Mouse (Mus musculus) CH12.LX (cell line): ENCODE data around the gene Fhl2. TPM values are rescaled to one million over a fixed set of nuclear protein-coding genes. Genes with fewer than 3 reads are reported as not detected.

Experiments
- DNase-seq: peaks from one replicate; pipeline ENCODE4 v3.0.0-alpha.2; 2013; ENCODE audit errors: extremely low read depth
- H3K27ac ChIP-seq: 2 replicates; pipeline ENCODE4 v1.5.1; 2012; ENCODE audit warnings: low read depth, mild to moderate bottlenecking, control low read depth, moderate library complexity; ENCODE audit not compliant: insufficient read depth
- H3K27me3 ChIP-seq: replicated peaks from 2 replicates; pipeline ENCODE3; 2012; ENCODE audit warnings: inconsistent platforms
- H3K36me3 ChIP-seq, 2 experiments: replicated peaks in 1 of 2; 2 replicates each; pipeline versions ENCODE3 to v1.6.1; 2012; ENCODE audit warnings: inconsistent platforms in 1 of 2, low read length in 1 of 2, mild to moderate bottlenecking in 1 of 2, mixed read lengths in 1 of 2, moderate library complexity in 1 of 2; ENCODE audit not compliant: control insufficient read depth in 1 of 2, insufficient read depth in 1 of 2
- H3K4me1 ChIP-seq, 2 experiments: 2 replicates each; pipeline ENCODE4 v1.6.1; 2012; ENCODE audit warnings: inconsistent platforms in 1 of 2, moderate library complexity in 1 of 2; ENCODE audit not compliant: insufficient read depth in 2 of 2, control insufficient read depth in 1 of 2
- H3K4me2 ChIP-seq: 2 replicates; pipeline ENCODE4 v1.6.1; 2012; ENCODE audit warnings: low read depth, mild to moderate bottlenecking, control low read depth; ENCODE audit not compliant: poor library complexity, insufficient read depth, severe bottlenecking
- H3K4me3 ChIP-seq, 3 experiments: fragments of 150-350 bp in 1 of 3; sonication (generic) in 1 of 3; replicated peaks in 1 of 3; 2 replicates each; pipeline versions ENCODE3 to v1.5.1; 2011 to 2012; ENCODE audit warnings: low read depth in 2 of 3, low read length in 2 of 3, mild to moderate bottlenecking in 2 of 3, moderate library complexity in 2 of 3, control low read depth in 1 of 3, improper control_type of control experiment in 1 of 3, inconsistent platforms in 1 of 3, mixed read lengths in 1 of 3; ENCODE audit not compliant: poor library complexity in 1 of 3
- H3K79me2 ChIP-seq: replicated peaks from 2 replicates; pipeline ENCODE4 v1.6.1; 2012; ENCODE audit warnings: mild to moderate bottlenecking, moderate library complexity; ENCODE audit not compliant: control insufficient read depth, poor library complexity, insufficient read depth, severe bottlenecking; ENCODE audit errors: extremely low read depth
- H3K9ac ChIP-seq: 2 replicates; pipeline ENCODE4 v1.6.1; 2012; ENCODE audit warnings: low read depth, mild to moderate bottlenecking, control low read depth, moderate library complexity; ENCODE audit not compliant: insufficient read depth
- H3K9me3 ChIP-seq: replicated peaks from 2 replicates; pipeline ENCODE3; 2012; ENCODE audit warnings: low read length, inconsistent platforms, mixed read lengths
- BHLHE40 ChIP-seq: IDR thresholded peaks from 2 replicates; pipeline ENCODE4 v1.6.1; 2011; ENCODE audit warnings: mild to moderate bottlenecking, low read depth, low read length, improper control_type of control experiment
- CHD2 ChIP-seq: IDR thresholded peaks from 2 replicates; pipeline ENCODE4 v1.6.1; 2011; ENCODE audit warnings: low read length, improper control_type of control experiment
- E2F4 ChIP-seq: IDR thresholded peaks from 2 replicates; pipeline ENCODE4 v1.6.1; 2011; ENCODE audit warnings: low read depth, low read length, improper control_type of control experiment; ENCODE audit not compliant: insufficient replicate concordance
- ELF1 ChIP-seq: IDR thresholded peaks from 2 replicates; pipeline ENCODE4 v1.6.1; 2014; ENCODE audit warnings: low read depth, mild to moderate bottlenecking, inconsistent platforms, low read length, improper control_type of control experiment
- ETS1 ChIP-seq: conservative IDR thresholded peaks from 2 replicates; pipeline ENCODE4 v1.6.1; 2012; ENCODE audit warnings: low read depth, mild to moderate bottlenecking, inconsistent platforms, low read length, improper control_type of control experiment, moderate library complexity
- GABPA ChIP-seq: IDR thresholded peaks from 2 replicates; pipeline ENCODE4 v1.6.1; 2012; ENCODE audit warnings: low read depth, low read length, improper control_type of control experiment, inconsistent platforms; ENCODE audit not compliant: insufficient replicate concordance
- HCFC1 ChIP-seq: IDR thresholded peaks from 2 replicates; pipeline ENCODE4 v1.6.1; 2012; ENCODE audit warnings: low read depth, mild to moderate bottlenecking, inconsistent platforms, low read length, improper control_type of control experiment
- IRF4 ChIP-seq: IDR thresholded peaks from 2 replicates; pipeline ENCODE4 v1.6.1; 2014; ENCODE audit warnings: low read depth, mild to moderate bottlenecking, inconsistent platforms, low read length, improper control_type of control experiment
- JUND ChIP-seq: conservative IDR thresholded peaks from 2 replicates; pipeline ENCODE4 v1.6.1; 2011; ENCODE audit warnings: low read depth, low read length, improper control_type of control experiment
- KAT2A ChIP-seq: IDR thresholded peaks from 2 replicates; pipeline ENCODE4 v1.6.1; 2012; ENCODE audit warnings: low read length, improper control_type of control experiment, inconsistent platforms; ENCODE audit not compliant: insufficient replicate concordance
- MAFK ChIP-seq: IDR thresholded peaks from 2 replicates; pipeline ENCODE4 v1.6.1; 2011; ENCODE audit warnings: low read length, improper control_type of control experiment; ENCODE audit not compliant: insufficient replicate concordance
- MAX ChIP-seq: IDR thresholded peaks from 2 replicates; pipeline ENCODE4 v1.6.1; 2011; ENCODE audit warnings: low read length, improper control_type of control experiment
- MEF2A ChIP-seq: IDR thresholded peaks from 2 replicates; pipeline ENCODE4 v1.6.1; 2014; ENCODE audit warnings: low read depth, mild to moderate bottlenecking, inconsistent platforms, low read length, improper control_type of control experiment, borderline replicate concordance
- MYC ChIP-seq: IDR thresholded peaks from 2 replicates; pipeline ENCODE4 v1.6.1; 2011; ENCODE audit warnings: low read depth, mild to moderate bottlenecking, improper control_type of control experiment, low read length
- NELFE ChIP-seq: IDR thresholded peaks from 2 replicates; pipeline ENCODE4 v1.6.1; 2011; ENCODE audit warnings: low read depth, low read length, improper control_type of control experiment
- NRF1 ChIP-seq: IDR thresholded peaks from 2 replicates; pipeline ENCODE4 v1.6.1; 2014; ENCODE audit warnings: low read depth, mild to moderate bottlenecking, inconsistent platforms, low read length, improper control_type of control experiment, moderate library complexity
- POLR2A ChIP-seq: IDR thresholded peaks from 2 replicates; pipeline ENCODE4 v1.6.1; 2011; ENCODE audit warnings: low read depth, mild to moderate bottlenecking, improper control_type of control experiment, low read length
- POLR2AphosphoS2 ChIP-seq: IDR thresholded peaks from 2 replicates; pipeline ENCODE4 v1.6.1; 2011; ENCODE audit warnings: low read depth, low read length, improper control_type of control experiment
- SIN3A ChIP-seq: IDR thresholded peaks from 2 replicates; pipeline ENCODE4 v1.6.1; 2012; ENCODE audit warnings: low read length, improper control_type of control experiment, inconsistent platforms
- TBP ChIP-seq: conservative IDR thresholded peaks from 2 replicates; pipeline ENCODE4 v1.6.1; 2011; ENCODE audit warnings: low read depth, low read length, improper control_type of control experiment
- USF2 ChIP-seq: conservative IDR thresholded peaks from 2 replicates; pipeline ENCODE4 v1.6.1; 2011; ENCODE audit warnings: low read depth, low read length, improper control_type of control experiment
- ZMIZ1 ChIP-seq: IDR thresholded peaks from 2 replicates; pipeline ENCODE4 v1.6.1; 2012; ENCODE audit warnings: low read depth, mild to moderate bottlenecking, inconsistent platforms, low read length, improper control_type of control experiment
- ZNF384 ChIP-seq: IDR thresholded peaks from 2 replicates; pipeline ENCODE4 v1.6.1; 2012; ENCODE audit warnings: low read depth, low read length, improper control_type of control experiment, inconsistent platforms
- dilution Hi-C: fragments of 300-500 bp; cut with MboI; formaldehyde crosslinking; loops from 2 replicates; pipeline ENCODE4 v1.14.3; 2020; ENCODE audit warnings: low sequenced_read_pairs; ENCODE audit not compliant: extremely low pct_unique_long_range_greater_than_20kb, extremely low pct_ligation_motif_present
- in situ Hi-C: fragments of 300-500 bp; cut with MboI; formaldehyde crosslinking; loops from 3 replicates; pipeline ENCODE4 v1.14.3; 2019; ENCODE audit warnings: low sequenced_read_pairs, low pct_ligation_motif_present, low pct_unique_long_range_greater_than_20kb, mixed read lengths
- polyA plus RNA-seq: library from polyadenylated mRNA; unstranded; fragments of >175 nt; gene quantifications from 2 replicates; pipeline ENCODE4 v1.2.1, GENCODE M21; 2012; ENCODE audit warnings: low read depth; ENCODE audit not compliant: insufficient read length
- total RNA-seq, 2 experiments: library from RNA; depleted of rRNA; stranded (reverse); fragments of 300-350 nt in 1 of 2; fragments of >200 nt in 1 of 2; gene quantifications; 2 replicates each; pipeline ENCODE4 v1.2.3; 2012 to 2014

The Fhl2 gene
- total and polyA plus RNA-seq, 3 experiments = 0.13 to 0.21 (median 0.14) TPM

GRCm38 (mm10) chr1:43131591-43131990 lies 65.2 kb downstream of the Fhl2 start:
- no peak for TF ChIP-seq ZMIZ1
- TF ChIP-seq KAT2A = no peak
- TF ChIP-seq USF2 = no peak
- TF ChIP-seq POLR2AphosphoS2 = no peak
- TF ChIP-seq E2F4 = no peak
- TF ChIP-seq NRF1 = no peak
- no peak for TF ChIP-seq CHD2
- no peak for TF ChIP-seq JUND
- no peak for TF ChIP-seq SIN3A
- TF ChIP-seq NELFE = no peak
- no peak for TF ChIP-seq GABPA
- no peak for TF ChIP-seq TBP
- no peak for TF ChIP-seq MAX
- dilution Hi-C loops = no loop called here

GRCm38 (mm10) chr1:43130219-43130981 lies 66.4 kb downstream of the Fhl2 start:
- Histone ChIP-seq H3K4me1 (peaks cover 5 to 10% of the 10 kb centered on the region in 2 experiments; a peak in 3 of 4 replicates), H3K4me3 (no peak overlapping the region), H3K36me3 (no peaks in the 10 kb centered on the region), H3K9ac (no peak overlapping the region), H3K27ac (no peak overlapping the region), H3K27me3 (no peaks in the 10 kb centered on the region), H3K4me2 (no peak overlapping the region), H3K79me2 (no peaks in the 10 kb centered on the region), H3K9me3 (no peaks in the 10 kb centered on the region)
- dilution Hi-C loops (no loop called here), in situ Hi-C loops (loop anchor here (25.0 kb wide), 2 partner anchors 507 to 607 kb away; partner anchors contain the start of gene 1500015O10Rik)
- TF ChIP-seq E2F4 (no peak), POLR2A (no peak), USF2 (no peak), MAFK (no peak), BHLHE40 (no peak), ZNF384 (no peak), GABPA (no peak), SIN3A (no peak), MYC (no peak), HCFC1 (no peak), ETS1 (no peak), IRF4 (no peak), MEF2A (no peak), ELF1 (no peak)
- no peak for DNase-seq

More at GRCm38 (mm10) chr1:43131591-43131990, 65.2 kb downstream of the Fhl2 start:
- H3K27ac ChIP-seq = no peak overlapping the region
- H3K4me1 ChIP-seq = peaks cover 5 to 10% of the 10 kb centered on the region in 2 experiments; a peak in 3 of 4 replicates
- H3K9ac ChIP-seq = no peak overlapping the region
- no peaks in the 10 kb centered on the region for H3K79me2 ChIP-seq
- no peak for DNase-seq
- in situ Hi-C loops = loop anchor here (25.0 kb wide), 2 partner anchors 506 to 606 kb away; partner anchors contain the start of gene 1500015O10Rik
- no peak overlapping the region for H3K4me2 ChIP-seq
- H3K27me3 ChIP-seq = no peaks in the 10 kb centered on the region
- H3K9me3 ChIP-seq = peaks cover 3% of the 10 kb centered on the region
- H3K4me3 ChIP-seq = no peak overlapping the region
- no peaks in the 10 kb centered on the region for H3K36me3 ChIP-seq
